Comparison of ENCODE assay signal across 24 mouse cellular contexts in the genomic region with DNA sequence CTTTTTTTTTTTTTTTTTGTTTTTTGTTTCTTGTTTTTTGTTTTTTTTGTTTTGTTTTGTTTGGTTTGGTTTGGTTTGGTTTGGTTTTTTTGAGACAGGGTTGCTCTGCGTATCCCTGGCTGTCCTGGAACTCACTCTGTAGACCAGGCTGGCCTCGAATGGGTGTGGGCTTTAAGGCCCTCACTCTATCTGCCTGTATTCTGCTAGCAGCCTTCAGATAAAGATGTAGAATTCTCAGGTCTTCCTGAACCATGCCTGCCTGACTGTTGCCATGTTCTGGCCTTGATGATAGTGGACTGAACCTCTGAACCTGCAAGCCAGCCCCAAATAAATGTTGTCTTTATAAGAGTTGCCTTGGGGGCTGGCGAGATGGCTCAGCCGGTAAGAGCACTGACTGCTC. TPM values are rescaled to one million over a fixed set of nuclear protein-coding genes. Genes with fewer than 3 reads are reported as not detected.
A peak's percentile ranks its signal among the peaks of the same experiment; 100 is the strongest.
DNase-seq lines count a peak whose midpoint lies in the region; ATAC-seq and TF ChIP-seq lines count a peak whose summit lies in the region.
"Had no signal": no experiment of that assay in that cellular context is flagged by ENCODE, and none has a peak within 500 bp of the region (broad histone marks: within the 10 kb centered on the region; RNA-seq: fewer than 3 reads in every experiment).

No protein-coding gene starts in this region.

- no peaks in the 10 kb centered on the region for H3K36me3 ChIP-seq in liver, embryonic 11.5 days (ENCODE audit: control insufficient read depth, insufficient read depth, low read length)
- peaks cover under 1% of the 10 kb centered on the region; the same call in 1 of the 2 replicates for H3K36me3 ChIP-seq in liver, embryonic 14.5 days (replicated peaks; ENCODE audit: control insufficient read depth, insufficient read depth, low read depth)
- H3K36me3 ChIP-seq in liver, postnatal 0 days (replicated peaks; ENCODE audit: insufficient read depth, low read length), result no peaks in the 10 kb centered on the region
- no peaks in the 10 kb centered on the region for H3K36me3 ChIP-seq in midbrain, postnatal 0 days (ENCODE audit: insufficient read depth, low read length)
- H3K36me3 ChIP-seq: forebrain, embryonic 10.5 days; heart, embryonic 13.5 days; hindbrain, embryonic 12.5 days; hindbrain, embryonic 15.5 days had no signal

- peak; percentile 52; the same call in 1 of the 2 replicates for TF ChIP-seq EP300 in liver, embryonic 14.5 days (IDR thresholded peaks at IDR 0.05; ENCODE audit: low read depth)
- no peak for TF ChIP-seq EP300 in liver, postnatal 0 days (IDR thresholded peaks at IDR 0.05; ENCODE audit: low read depth)

- peaks cover 7% of the 10 kb centered on the region for H3K4me1 ChIP-seq in liver, embryonic 11.5 days (replicated peaks; ENCODE audit: control insufficient read depth, insufficient read depth, low read length)
- H3K4me1 ChIP-seq in liver, embryonic 14.5 days (replicated peaks; ENCODE audit: control insufficient read depth in 2 of 2, insufficient read depth in 2 of 2, low read length in 1 of 2), result peaks cover 40 to 45% of the 10 kb centered on the region in 2 experiments
- H3K4me1 ChIP-seq in liver, postnatal 0 days (ENCODE audit: insufficient read depth), result peaks cover 23% of the 10 kb centered on the region
- peaks cover 3% of the 10 kb centered on the region; the same call in 1 of the 2 replicates for H3K4me1 ChIP-seq in midbrain, postnatal 0 days (ENCODE audit: insufficient read depth, low read length)

- no peak for TF ChIP-seq CTCF in liver, embryonic 14.5 days (IDR thresholded peaks at IDR 0.05; ENCODE audit: low read depth)
- no peak for TF ChIP-seq CTCF in liver, postnatal 0 days (IDR thresholded peaks at IDR 0.05; ENCODE audit: low read depth)
- no peak for TF ChIP-seq CTCF in midbrain, postnatal 0 days (IDR thresholded peaks at IDR 0.05)

- H3K27me3 ChIP-seq in liver, embryonic 11.5 days (replicated peaks; ENCODE audit: control insufficient read depth, insufficient read depth, low read length), result no peaks in the 10 kb centered on the region
- H3K27me3 ChIP-seq in liver, embryonic 14.5 days (ENCODE audit: control insufficient read depth, insufficient read depth, low read length), result no peaks in the 10 kb centered on the region; the same call in 1 of the 2 replicates
- no peaks in the 10 kb centered on the region for H3K27me3 ChIP-seq in liver, postnatal 0 days (ENCODE audit: insufficient read depth, low read length)
- H3K27me3 ChIP-seq in midbrain, postnatal 0 days (ENCODE audit: insufficient read depth, low read length), result no peaks in the 10 kb centered on the region
- H3K27me3 ChIP-seq: forebrain, embryonic 13.5 days; heart, embryonic 13.5 days; hindbrain, embryonic 12.5 days; hindbrain, embryonic 15.5 days had no signal

- H3K9ac ChIP-seq in liver, embryonic 11.5 days (ENCODE audit: low read depth, low read length), result no peak overlapping the region
- H3K9ac ChIP-seq in liver, embryonic 14.5 days (replicated peaks), result peak overlapping the region; percentile 16; the same call in 1 of the 2 replicates
- H3K9ac ChIP-seq in liver, postnatal 0 days (replicated peaks), result no peak overlapping the region
- no peak overlapping the region for H3K9ac ChIP-seq in midbrain, postnatal 0 days (replicated peaks; ENCODE audit: low read length, poor library complexity, severe bottlenecking)
- H3K9ac ChIP-seq: forebrain, embryonic 13.5 days; heart, embryonic 13.5 days; hindbrain, embryonic 12.5 days; hindbrain, embryonic 15.5 days had no signal

- 67% methylated on average over 4 of the region's 4 CpGs for WGBS in liver, embryonic 11.5 days
- WGBS in liver, embryonic 14.5 days (ENCODE audit: insufficient replicate concordance), result 32% methylated on average over 4 of the region's 4 CpGs
- 71% methylated on average over 4 of the region's 4 CpGs for WGBS in liver, postnatal 0 days (ENCODE audit: insufficient replicate concordance)
- WGBS in midbrain, postnatal 0 days, result 96% methylated on average over 4 of the region's 4 CpGs

- intact Hi-C loops in heart, postnatal 25 days (cut with DNase I), result no loop called here

- no peaks in the 10 kb centered on the region for H3K9me3 ChIP-seq in liver, embryonic 11.5 days (ENCODE audit: control insufficient read depth, low read length)
- H3K9me3 ChIP-seq in liver, embryonic 14.5 days (ENCODE audit: control insufficient read depth, low read length), result no peaks in the 10 kb centered on the region
- H3K9me3 ChIP-seq in liver, postnatal 0 days (ENCODE audit: low read length), result no peaks in the 10 kb centered on the region
- no peaks in the 10 kb centered on the region for H3K9me3 ChIP-seq in midbrain, postnatal 0 days (ENCODE audit: low read length)
- H3K9me3 ChIP-seq: forebrain, embryonic 10.5 days; forebrain, embryonic 13.5 days; heart, embryonic 13.5 days; hindbrain, embryonic 12.5 days; hindbrain, embryonic 15.5 days had no signal

- H3K27ac ChIP-seq in liver, embryonic 11.5 days (ENCODE audit: low read depth, low read length), result peak overlapping the region; percentile 40; the same call in 1 of the 2 replicates
- peak overlapping the region; percentile 99 for H3K27ac ChIP-seq in liver, embryonic 14.5 days
- peak overlapping the region; percentile 91 for H3K27ac ChIP-seq in liver, postnatal 0 days (ENCODE audit: low read depth)
- no peak overlapping the region for H3K27ac ChIP-seq in midbrain, postnatal 0 days (ENCODE audit: low read depth, low read length)
- H3K27ac ChIP-seq: forebrain, embryonic 10.5 days; forebrain, embryonic 13.5 days; heart, embryonic 13.5 days; hindbrain, embryonic 12.5 days; hindbrain, embryonic 15.5 days had no signal

- ATAC-seq in liver, embryonic 11.5 days (replicated peaks; ENCODE audit: low FRiP score), result peak; percentile 60
- peak; percentile 56 for ATAC-seq in liver, embryonic 14.5 days (ENCODE audit: insufficient read depth)
- ATAC-seq in liver, postnatal 0 days, result no peak
- no peak for ATAC-seq in activated CD4-positive, CD25-positive, alpha-beta regulatory T cell, adult 4 months
- ATAC-seq in midbrain, postnatal 0 days (ENCODE audit: low FRiP score), result no peak
- ATAC-seq: forebrain, embryonic 13.5 days; forebrain, embryonic 16.5 days had no signal

- no peak overlapping the region for H3K4me3 ChIP-seq in liver, embryonic 11.5 days (ENCODE audit: low read depth, low read length)
- H3K4me3 ChIP-seq in liver, embryonic 14.5 days (ENCODE audit: insufficient read depth in 1 of 2, low read depth in 2 of 2, low read length in 2 of 2), result no peak overlapping the region
- H3K4me3 ChIP-seq in liver, postnatal 0 days (ENCODE audit: low read depth, low read length), result no peak overlapping the region
- no peak overlapping the region for H3K4me3 ChIP-seq in midbrain, postnatal 0 days (ENCODE audit: low read depth, low read length)
- H3K4me3 ChIP-seq: forebrain, embryonic 10.5 days; forebrain, embryonic 13.5 days; heart, embryonic 13.5 days; hindbrain, embryonic 12.5 days; hindbrain, embryonic 15.5 days had no signal

- peak; percentile 42 for DNase-seq in heart, adult 11 months
- no peak for DNase-seq in heart, postnatal 25 days (ENCODE audit: low spot score)
- no peak for DNase-seq in liver, embryonic 11.5 days (ENCODE audit: low spot score)
- no peak for DNase-seq in liver, embryonic 14.5 days (ENCODE audit: low read depth in 3 of 3, low spot score in 3 of 3)
- DNase-seq in liver, postnatal 0 days, result no peak
- no peak for DNase-seq in urinary bladder, postnatal 25 days (ENCODE audit: low spot score)
- no peak for DNase-seq in midbrain, postnatal 0 days (ENCODE audit: low spot score)
- DNase-seq: adrenal gland, adult 2 months; adrenal gland, postnatal 14 days; cerebellum, adult 11-12 months; cerebellum, adult 8-10 months; cerebellum, postnatal 10 days; cerebellum, postnatal 36 days; embryo, embryonic 11 days; gastrocnemius, postnatal 10 days; gastrocnemius, postnatal 36 days; heart, postnatal 14 days had no signal

- H3K4me2 ChIP-seq in liver, embryonic 11.5 days, result no peak overlapping the region
- peak overlapping the region; percentile 97 for H3K4me2 ChIP-seq in liver, embryonic 14.5 days (ENCODE audit: low read depth)
- H3K4me2 ChIP-seq in liver, postnatal 0 days (ENCODE audit: low read depth, low read length), result no peak overlapping the region
- no peak overlapping the region for H3K4me2 ChIP-seq in midbrain, postnatal 0 days (ENCODE audit: low read depth, low read length, poor library complexity, severe bottlenecking)
- H3K4me2 ChIP-seq: forebrain, embryonic 13.5 days; heart, embryonic 13.5 days; hindbrain, embryonic 12.5 days; hindbrain, embryonic 15.5 days had no signal

RNA-seq across cellular contexts. Expression of a gene that starts 4.3 kb away (rescaled TPM):
- total RNA-seq in heart, postnatal 25 days (2021), result 100 to 1,000 TPM; 111 to 131 TPM
- 397 and 398 TPM in 2 replicates for polyA plus RNA-seq in liver, embryonic 11.5 days (2014; fragmentation: Nextera tagmentation; extraction: Ambion mirVana)
- polyA plus RNA-seq in liver, embryonic 14.5 days (2012; rRNA removed), result 95.7 and 181 TPM in 2 replicates
- polyA plus RNA-seq in liver, embryonic 14.5 days (2014; fragmentation: Nextera tagmentation; extraction: Ambion mirVana), result 176 and 195 TPM in 2 replicates
- polyA plus RNA-seq in liver, postnatal 0 days (2015; fragmentation: Nextera tagmentation; extraction: Ambion mirVana), result 140 and 150 TPM in 2 replicates
- polyA plus RNA-seq in activated CD4-positive, CD25-positive, alpha-beta regulatory T cell, adult 4 months (2017; shearing (Covaris generic)), result 100 to 1,000 TPM; 188 to 241 TPM
- 50.6 and 76.6 TPM in 2 replicates for total RNA-seq in midbrain, postnatal 0 days (2014; rRNA removed)
- polyA plus RNA-seq in midbrain, postnatal 0 days (2015; fragmentation: Nextera tagmentation; extraction: Ambion mirVana), result 149 and 168 TPM in 2 replicates

Comparison
In these comparisons a context has a peak if more than half of its experiments do, and no peak if none do; other contexts are left out.
1. ATAC-seq: peak in liver, embryonic 11.5 days (single experiment) and liver, embryonic 14.5 days (single experiment); none in liver, postnatal 0 days (single experiment), activated CD4-positive, CD25-positive, alpha-beta regulatory T cell, adult 4 months (single experiment) and midbrain, postnatal 0 days (single experiment).